Mouse (Mus musculus) thymus, postnatal 10 days (tissue): Measurements from ENCODE around the gene 1700001K19Rik.
A peak's percentile ranks its signal among the peaks of the same experiment; 100 is the strongest.
"Not testable (repeated sequence)": the region's sequence is repeated elsewhere in the genome, so short reads cannot be mapped to it uniquely, and the experiment has no call there.

Experiments
- DNase-seq, 2 experiments: peaks; one replicate each; pipeline ENCODE4 v3.0.0; 2021; ENCODE audit warnings: low spot score in 2 of 2

1700001K19Rik gene

DNA sequence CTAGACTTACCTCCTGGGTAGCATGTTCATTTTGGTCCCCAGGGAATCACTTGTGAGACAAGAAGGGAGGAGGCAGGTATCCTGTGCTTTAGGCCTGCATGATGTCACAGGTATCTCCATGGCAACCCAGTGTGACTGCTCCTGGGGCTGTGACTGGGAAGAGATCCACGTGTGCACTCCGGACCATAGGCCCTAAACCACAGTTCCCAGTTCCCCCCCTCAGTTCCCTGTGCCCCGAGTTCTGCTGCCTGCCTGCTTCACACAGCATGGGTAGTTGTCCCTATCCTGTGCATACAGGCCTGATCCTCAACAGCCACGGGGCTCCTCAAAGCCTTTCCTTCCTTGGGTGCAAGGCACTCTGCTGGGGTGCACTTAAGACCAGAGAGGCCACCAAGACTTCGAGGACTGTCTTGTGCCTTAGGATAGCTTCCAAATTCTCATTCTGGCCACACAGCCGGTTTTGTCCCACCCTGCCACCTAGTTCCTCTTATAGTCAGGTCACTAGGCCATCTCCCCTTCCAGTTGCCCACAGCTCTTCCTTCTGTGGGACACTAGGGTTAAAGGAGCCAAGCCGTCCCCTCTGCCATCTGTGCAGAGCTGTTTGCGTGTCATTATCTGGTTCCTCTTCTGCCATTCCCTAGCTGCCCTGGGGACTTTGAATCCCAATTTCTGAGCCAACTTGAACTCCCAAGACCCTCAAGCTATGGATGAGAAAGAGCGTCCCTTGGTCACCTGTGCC, at the start of gene 1700001K19Rik:
Gene 1700001K19Rik (minus strand): TSS at position 59 of the 739 bp plus-strand sequence.
- DNase-seq: no peak

DNA sequence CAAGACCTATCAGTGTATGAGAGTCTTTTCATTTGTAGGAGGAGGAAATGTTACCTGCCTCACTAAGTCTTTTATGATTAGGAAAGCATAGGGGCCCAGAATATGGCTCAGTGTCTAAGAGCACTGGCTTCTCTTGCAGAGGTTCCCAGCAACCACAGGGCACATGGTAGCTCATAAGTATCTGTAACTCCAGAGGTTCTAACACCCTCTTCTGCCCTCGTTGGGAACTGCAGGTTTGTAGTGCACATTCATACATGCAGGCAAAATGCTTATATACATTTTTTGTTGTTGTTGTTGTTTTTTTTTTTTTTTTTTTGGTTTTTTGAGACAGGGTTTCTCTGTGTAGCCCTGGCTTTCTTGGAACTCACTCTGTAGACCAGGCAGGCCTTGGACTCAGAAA, 44.0 kb upstream of the 1700001K19Rik start:
- no peak for DNase-seq

DNA sequence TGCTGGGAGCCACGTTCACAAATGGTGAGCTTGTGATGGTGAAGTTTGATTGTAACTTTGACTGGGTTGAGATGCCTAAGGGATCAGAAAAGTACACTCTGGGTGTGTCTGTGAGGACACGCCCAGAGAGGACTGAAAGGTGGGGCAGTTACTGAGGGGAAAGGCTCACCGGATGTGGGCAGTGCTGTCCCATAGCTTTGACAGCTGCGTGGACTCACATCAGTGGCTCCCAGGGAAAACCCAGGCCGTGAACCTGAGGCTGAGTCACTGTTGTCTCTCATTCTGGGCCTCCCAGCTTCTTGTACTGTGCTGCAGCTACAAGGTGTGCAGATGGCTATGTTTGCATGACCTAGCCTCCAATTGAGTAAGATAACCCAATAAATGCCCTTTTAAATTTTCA, 43.1 kb upstream of the 1700001K19Rik start:
- no peak for DNase-seq

DNA sequence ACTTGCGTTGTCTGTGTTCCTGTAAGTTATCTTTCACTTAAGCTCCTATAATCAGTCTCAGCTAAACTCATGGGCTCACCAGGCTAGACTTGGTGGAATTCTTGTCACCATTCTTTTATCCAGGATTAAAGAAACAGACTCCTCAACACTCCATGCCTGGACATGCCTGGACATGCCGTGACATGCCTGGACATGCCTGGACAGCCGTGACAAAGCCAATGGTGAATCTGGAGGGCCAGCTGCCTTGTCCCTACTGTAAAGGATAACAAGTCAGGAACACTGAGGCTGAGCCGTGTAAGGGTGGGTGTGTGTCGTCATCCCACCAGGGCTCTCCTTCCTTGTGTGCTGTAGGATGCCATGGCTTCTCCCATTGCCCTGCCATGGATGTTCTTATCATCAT, 42.6 kb upstream of the 1700001K19Rik start:
- DNase-seq: no peak

DNA sequence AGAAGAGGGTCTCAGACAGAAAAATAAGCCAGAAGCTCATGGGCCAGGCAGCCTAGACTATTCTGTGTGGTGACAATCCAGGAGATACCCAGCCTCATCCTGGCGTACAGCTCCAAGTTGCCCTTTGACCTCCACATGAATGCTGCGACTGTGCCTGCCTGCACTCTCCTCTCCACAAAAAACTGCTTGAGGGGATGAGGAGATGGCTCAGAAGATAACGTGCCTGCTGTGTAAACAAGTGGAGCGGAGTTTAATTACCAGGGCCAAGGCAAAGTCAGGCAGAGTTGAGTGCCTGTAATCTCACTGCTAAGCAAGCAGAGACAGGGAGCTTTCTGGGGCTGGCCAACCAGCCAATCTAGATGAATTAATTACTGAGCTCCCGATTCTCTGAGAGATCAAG, 33.6 kb upstream of the 1700001K19Rik start:
- DNase-seq: no peak

DNA sequence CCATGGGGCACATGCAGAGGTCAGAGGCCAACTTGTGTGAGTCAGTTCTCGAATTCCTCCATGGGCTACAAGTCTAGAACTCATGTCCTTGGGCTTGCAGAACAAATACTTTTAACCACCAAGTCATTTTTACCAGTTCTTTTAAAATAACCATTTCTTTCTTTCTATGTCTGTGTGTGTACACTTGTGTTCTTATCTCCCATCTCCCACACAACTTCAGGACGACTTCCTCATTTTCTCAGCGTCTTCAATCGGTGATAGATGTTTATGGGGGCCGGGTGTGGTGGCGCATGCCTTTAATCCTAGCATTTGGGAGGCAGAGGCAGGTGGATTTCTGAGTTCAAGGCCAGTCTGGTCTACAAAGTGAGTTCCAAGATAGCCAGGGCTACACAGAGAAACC, 31.8 kb upstream of the 1700001K19Rik start:
- DNase-seq: no peak

DNA sequence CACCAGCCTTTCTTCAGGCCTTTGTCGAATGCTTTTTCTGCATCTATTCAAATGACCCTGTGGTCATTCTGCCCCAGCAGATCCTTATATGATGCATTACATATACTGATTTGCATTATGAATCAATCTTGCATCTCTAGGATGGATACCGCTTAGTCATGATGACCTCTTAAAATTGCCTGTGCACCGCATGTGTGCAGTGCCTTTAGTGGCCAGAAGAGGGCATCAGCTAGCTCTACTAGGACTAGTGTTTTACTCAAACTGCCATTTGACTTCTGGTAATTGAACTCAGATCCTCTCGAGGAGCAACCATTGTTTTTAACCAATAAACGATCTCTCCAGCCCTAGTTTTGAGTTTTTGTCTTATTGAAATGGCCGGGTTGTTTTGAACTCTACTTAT, 31.4 kb upstream of the 1700001K19Rik start:
- DNase-seq: no peak

DNA sequence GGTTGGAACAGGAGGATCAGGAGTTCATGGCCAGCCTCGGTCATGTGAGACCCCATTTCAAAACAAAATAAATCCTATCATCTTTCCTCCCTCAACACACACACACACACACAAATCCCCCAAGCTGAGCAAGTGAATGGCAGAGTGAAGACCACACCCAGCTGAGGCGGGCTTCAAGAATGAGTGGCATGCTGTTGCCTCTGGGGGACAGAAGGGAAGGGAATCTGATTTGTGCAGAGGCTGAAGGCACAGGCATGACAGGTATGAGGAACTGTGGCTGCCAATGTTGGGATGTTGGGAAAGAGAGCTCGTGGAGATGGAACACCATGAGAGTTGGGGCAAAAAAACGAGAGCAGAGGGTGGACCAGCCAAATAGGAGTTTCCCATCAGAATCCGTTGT, 28.9 kb upstream of the 1700001K19Rik start:
- DNase-seq: no peak

DNA sequence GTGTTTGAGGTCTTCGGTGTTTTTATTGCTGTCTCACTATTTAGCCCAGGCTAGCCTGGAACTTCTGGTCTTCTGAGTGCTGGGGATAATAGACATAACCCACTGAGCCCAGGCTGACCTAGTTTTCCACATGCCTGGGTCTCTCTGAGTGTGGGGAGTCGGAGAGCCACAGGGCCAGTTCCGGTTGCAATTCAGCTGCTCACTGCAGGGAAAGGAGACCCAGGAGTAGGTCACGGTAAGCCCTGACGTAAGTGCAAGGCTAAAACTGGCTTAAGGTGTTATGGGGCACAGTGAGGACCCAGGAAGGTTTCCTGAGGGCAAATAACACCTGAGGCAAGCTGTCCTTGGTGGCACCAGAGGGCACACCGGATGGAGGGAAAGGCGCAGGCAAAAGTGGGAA, 25.0 kb upstream of the 1700001K19Rik start:
- DNase-seq: no peak

DNA sequence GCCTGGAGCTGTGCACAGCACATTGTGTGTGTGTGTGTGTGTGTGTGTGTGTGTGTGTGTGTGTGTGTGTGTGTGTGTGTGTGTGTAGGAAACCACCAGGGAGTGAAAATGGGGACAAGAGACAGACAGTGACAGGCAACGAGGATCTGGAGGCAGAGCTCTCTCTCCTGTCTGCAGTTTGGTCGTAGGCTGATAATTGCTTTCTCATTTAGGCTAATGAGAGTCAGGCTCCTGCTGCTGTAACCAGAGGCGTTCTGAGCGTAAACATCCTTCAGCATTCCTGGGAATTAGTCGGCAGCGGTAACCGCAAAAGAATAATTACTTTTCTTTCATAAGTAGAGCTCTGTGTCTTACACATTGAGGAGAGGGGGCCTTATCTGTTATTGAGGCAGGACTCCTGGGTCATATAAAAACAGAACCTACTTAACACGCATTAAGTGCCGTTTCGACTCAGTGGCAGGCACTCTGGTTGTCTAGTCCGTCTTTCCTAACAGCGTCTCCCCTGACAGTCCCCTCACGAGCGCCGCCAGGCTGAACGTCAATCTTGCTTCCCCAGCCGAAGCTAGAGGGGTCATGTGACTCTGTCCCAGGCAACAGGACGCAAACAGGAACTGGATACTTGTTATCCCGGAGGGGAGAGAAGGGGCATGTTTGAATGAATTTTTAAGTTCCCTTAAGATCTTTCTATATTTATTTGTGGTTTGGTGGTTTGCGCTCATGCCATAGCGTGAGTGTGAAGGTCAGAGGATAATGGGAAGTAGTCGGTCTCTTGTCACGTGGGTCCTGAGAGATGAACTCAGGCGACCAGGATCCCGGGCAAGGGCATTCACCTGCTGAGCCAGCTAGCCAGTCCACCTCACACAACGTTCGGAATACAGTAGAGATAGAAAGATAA, 24.2 kb upstream of the 1700001K19Rik start:
- DNase-seq: peak in 1 of 2 experiments; percentile 47

DNA sequence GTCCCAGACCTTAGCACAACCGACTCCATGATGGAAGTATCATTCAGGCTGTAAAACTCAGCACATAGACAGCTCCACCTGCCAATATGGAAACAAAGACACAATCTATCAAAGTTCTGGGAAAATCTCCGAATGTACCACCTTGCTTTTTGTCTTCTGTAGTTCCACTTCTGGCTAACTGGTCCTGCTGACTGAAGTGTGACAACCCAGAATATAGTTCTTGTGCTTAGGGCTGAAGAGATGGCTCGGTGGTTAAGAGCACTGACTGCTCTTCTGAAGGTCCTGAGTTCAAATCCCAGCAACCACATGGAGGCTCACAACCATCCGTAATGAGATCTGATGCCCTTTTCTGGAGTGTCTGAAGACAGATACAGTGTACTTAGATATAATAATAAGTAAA, 23.0 kb upstream of the 1700001K19Rik start:
- not testable (repeated sequence) for DNase-seq

DNA sequence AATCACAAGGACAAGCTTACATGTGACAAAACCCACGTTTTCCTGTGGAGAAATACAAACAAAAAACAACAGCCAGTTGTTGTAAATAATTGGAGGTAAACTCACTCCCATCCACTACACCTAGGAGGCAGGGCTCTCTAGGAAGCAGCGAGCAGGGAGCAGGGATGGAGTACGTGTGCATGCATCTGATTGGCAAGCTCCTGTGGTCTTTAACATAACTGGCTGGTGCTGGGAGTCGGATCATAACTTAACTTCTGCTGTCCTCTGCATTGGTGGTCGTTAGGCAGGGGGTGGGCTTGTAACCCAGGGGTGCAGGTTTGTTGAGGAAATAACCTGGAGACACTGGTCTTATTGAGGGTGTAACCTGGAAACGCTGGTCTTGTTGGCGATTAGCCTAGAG, 21.3 kb upstream of the 1700001K19Rik start:
- no peak for DNase-seq

DNA sequence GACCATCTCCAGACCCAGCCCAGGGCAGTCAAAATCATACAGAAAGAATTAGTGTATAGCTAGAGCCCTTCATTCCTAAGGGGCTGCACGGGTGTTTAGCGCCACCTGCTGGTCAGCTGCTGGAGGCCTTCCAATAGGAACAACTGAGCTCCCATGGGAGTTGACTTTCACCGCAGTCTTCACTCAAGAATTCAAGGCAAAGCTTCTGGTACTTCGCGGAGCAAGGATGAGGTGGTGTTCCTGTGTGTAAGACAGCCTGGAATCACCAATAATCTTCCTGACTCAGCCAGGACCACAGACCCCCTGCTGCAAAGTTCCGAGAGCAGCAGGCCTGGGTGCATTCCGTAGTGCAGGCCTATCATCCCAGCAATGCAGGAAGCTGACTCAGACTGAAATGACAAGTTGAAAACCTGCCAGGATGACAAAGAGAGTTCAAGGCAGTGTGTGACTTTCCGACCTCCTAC, 20.6 kb upstream of the 1700001K19Rik start:
- peak; percentile 56 to 85 for DNase-seq

DNA sequence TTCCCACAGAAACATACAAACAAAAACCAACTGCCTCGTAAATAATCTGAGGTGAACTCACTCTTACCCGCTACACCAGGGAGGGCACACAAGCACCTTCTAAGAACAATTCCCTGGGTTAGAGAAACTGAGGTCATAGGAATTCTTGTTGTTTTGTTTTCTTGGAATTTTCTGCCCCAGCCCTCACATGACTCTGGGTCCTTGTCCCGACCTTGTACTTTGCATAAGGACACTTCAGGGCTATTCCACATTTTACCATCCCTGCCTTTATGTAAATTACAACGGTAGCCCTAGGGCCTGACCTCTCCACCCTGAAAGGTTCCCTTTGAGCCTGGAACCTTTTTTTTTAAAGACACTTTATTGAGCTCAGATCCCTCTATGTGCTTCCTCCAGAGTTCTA, 20.1 kb upstream of the 1700001K19Rik start, which contains the start of gene Hsp90aa1:
Gene Hsp90aa1 (minus strand): TSS at position 173 of the 400 bp plus-strand sequence.
- no peak for DNase-seq

DNA sequence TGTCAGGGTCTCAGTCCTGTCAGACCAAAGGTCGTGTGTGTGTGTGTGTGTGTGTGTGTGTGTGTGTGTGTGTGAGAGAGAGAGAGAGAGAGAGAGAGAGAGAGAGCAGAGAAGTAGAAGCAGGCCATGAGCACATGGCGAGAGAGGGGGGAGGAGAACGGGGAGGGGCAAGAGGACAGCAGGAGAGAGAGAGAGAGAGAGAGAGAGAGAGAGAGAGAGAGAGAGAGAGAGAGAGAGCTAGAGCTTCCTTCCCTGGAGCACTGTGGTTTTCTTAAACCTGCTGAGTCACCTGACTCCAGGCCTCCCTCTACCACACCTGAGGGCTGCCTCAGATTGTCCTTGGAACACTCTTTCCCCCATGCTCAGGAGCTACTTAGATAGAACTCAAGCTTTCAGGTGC, 18.9 kb upstream of the 1700001K19Rik start:
- not testable (repeated sequence) for DNase-seq

DNA sequence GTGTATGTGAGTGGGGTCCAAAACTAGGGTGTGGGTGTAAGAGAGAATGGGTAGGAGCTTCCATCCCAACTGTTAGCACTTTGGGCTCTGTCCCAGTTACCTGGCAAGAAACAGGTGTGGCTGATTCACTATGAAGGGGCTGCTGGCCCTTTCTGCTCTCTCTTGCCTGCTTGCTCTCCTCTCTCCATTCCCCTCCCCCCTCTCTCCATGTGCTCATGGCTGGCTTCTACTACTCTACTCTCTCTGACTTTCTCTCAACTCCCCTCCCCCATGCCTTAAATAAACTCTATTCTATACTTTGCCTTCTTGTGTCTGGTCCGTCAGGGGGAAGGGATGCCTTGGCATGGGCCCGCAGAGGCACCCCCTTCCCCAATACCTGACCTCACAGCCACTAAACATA, 18.3 kb upstream of the 1700001K19Rik start:
- no peak for DNase-seq

DNA sequence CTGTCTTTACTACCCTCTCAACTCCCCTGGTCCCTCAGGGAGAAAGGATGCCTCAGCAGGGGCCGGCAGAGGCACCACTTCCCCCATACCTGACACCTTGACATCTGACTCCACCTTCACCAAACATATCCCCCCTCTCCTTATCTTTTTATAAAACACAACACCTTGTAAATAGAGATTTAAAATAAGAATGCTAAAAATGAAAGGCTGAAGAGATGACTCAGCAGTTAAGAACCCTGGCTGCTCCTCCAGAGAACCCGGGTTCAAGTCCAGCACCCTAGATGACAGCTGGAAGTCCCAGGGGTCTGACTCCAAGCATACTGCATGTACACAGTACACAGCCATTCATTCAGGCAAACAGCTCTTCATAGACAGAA, 16.7 kb upstream of the 1700001K19Rik start:
- DNase-seq: no peak

DNA sequence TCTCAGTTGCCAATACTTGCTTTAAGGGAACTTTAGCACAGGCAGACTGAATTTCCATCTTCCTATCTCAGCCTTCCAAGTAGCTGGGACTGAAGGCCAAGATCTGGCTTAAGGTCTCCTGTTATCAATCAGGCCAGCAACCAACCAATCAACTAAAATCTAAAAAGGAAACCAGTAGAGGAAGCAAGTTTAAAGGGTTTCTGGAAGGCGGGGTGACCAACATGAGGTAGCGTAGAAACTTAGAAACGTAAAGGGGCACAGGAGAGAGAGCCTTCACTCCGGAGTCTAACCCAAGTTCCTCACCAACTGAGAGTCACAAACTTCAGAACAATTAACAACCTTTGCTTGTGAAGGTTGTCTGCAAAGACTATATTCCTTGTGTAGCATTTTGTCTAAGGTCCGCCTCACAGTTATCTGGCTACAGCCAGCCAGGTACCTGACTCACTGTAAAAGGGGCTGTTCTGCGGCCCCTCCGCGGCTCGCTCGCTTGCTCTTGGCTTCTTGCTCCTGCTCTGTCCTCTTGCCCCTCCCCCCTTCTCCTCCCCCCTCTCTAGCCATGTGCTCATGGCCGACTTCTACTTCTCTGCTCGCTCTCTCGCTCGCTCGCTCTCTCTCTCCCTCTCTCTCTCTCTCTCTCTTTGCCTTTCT, 16.2 kb upstream of the 1700001K19Rik start:
- DNase-seq: no peak

DNA sequence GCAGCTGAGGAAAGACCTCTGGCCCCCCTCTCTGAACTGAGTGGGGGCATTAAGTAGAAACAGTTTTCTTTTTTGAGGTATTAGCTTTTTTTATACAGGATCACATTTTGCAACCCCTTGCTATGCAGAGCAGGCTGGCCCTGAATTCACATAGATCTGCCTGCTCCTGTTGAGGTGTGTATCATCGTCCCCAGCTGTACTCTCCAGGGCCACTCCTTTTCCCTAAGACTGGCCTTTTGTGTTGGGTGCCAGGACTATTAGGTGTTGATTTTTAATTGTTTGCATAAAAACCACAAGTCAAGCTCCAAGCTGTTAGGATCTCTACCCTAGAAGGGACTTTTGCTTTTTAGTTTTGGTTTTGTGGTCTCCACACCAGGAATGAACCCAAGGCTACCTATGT, 15.7 kb upstream of the 1700001K19Rik start:
- DNase-seq: no peak

DNA sequence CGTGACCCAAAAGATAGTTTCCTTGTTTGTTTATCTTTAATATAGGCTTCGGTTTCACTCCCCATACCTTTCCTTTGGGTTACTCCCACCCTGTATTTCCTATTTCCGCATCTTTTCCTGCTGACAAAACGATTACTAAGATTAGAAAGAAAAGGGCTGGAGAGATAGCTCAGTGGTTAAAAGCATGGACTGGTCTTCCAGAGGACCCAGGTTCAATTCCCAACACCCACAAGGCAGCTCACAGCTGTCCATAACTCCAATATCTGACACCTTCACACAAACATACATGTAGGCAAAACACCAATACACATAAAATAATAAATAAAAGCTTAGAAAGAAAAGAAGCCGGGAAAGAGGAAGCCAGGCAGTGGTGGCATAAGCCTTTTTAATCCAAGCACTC, 15.0 kb upstream of the 1700001K19Rik start:
- no peak for DNase-seq

DNA sequence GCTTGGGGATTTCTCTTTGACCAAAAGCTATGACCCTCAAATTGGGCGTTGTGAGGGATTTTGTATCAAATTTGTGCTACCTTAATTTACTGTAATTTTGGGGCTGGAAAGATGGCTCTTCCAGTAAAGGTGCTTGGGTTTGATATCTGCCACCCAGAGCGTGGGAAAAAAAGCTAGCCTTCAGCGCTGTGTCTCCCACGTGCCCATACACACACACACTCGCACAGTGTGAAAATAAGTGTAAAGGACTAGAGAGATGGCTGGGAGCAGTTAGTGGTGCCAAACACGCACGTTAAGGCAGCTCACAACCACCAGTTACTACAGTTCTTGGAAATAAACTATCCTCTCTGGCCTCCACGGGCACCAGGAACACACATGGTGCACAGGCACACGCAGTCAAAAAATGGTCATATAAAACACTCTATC, 14.6 kb upstream of the 1700001K19Rik start:
- DNase-seq: no peak
